Mouse (Mus musculus) heart, adult 2 months (tissue): ENCODE measurements at regions not wholly inside any gene's neighbourhood (a gene's known extent, or its start where the extent isn't known, plus 50 kb on each side); places are given as distances from the start of the nearest gene placed in this dataset.

ENCODE experiments used
- CTCF ChIP-seq: fragments of 200-600 bp; IDR thresholded peaks from 2 replicates; pipeline ENCODE4 v1.8.1; 2022; ENCODE audit warnings: antibody characterized with exemption, mild to moderate bottlenecking, moderate library complexity
- POLR2A ChIP-seq: fragments of 200-500 bp; IDR thresholded peaks from 2 replicates; pipeline ENCODE4 v1.6.1; 2011; ENCODE audit warnings: mild to moderate bottlenecking, low read depth, low read length, control low read depth; ENCODE audit not compliant: insufficient read depth

DNA sequence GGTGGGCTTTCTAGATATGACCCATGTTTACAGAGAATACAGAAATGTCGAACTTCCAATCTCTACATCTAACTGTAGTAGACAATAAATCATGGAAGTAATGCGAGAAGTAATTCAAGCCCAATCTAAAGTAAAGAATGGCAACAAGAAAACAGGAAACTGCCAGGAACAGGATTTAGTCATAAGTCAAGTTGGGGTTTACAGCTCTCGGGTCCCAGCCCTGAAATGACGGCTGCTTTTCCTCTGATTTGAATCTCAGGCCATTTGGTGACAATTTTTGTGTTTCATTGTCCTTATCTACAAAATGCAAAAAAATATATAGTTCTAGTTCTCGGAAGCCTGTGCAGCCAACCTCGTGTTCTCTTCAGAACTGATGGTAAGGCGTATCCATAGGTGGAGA, 195.0 kb upstream of the Pde3a start:
- TF ChIP-seq CTCF: no peak
- no peak for TF ChIP-seq POLR2A
